Mouse (Mus musculus) heart, adult 2 months (tissue): ENCODE data around the gene Fcmr. TPM values are rescaled to one million over a fixed set of nuclear protein-coding genes. Genes with fewer than 3 reads are reported as not detected.
A peak's percentile ranks its signal among the peaks of the same experiment; 100 is the strongest.

Experiments
- DNase-seq, 2 experiments: peaks; one replicate each; pipeline ENCODE4 v3.0.0; 2021
- H3K27ac ChIP-seq: fragments of 200-600 bp; 2 replicates; pipeline ENCODE4 v1.8.1; 2022
- H3K27me3 ChIP-seq: fragments of 200-500 bp; 2 replicates; pipeline ENCODE4 v1.6.1; 2012; ENCODE audit warnings: mild to moderate bottlenecking, low read length, inconsistent platforms, mixed read lengths; ENCODE audit not compliant: control insufficient read depth, insufficient read depth
- H3K36me3 ChIP-seq: fragments of 200-500 bp; 2 replicates; pipeline ENCODE4 v1.6.1; 2012; ENCODE audit warnings: low read length, inconsistent platforms; ENCODE audit not compliant: control insufficient read depth, insufficient read depth
- H3K4me1 ChIP-seq: fragments of 200-500 bp; 2 replicates; pipeline ENCODE4 v1.6.1; 2011; ENCODE audit warnings: low read length; ENCODE audit not compliant: control insufficient read depth, insufficient read depth
- H3K4me3 ChIP-seq: fragments of 200-600 bp; 2 replicates; pipeline ENCODE4 v1.8.1; 2022
- H3K79me2 ChIP-seq: fragments of 200-500 bp; replicated peaks from 2 replicates; pipeline ENCODE4 v1.6.1; 2012; ENCODE audit warnings: mild to moderate bottlenecking, inconsistent platforms, low read length, moderate library complexity, mixed read lengths; ENCODE audit not compliant: control insufficient read depth, insufficient read depth
- H3K9ac ChIP-seq: fragments of 200-500 bp; 2 replicates; pipeline ENCODE4 v1.6.1; 2012; ENCODE audit warnings: low read depth, mild to moderate bottlenecking, control low read depth, inconsistent platforms, low read length, mixed read lengths
- CTCF ChIP-seq: fragments of 200-600 bp; IDR thresholded peaks from 2 replicates; pipeline ENCODE4 v1.8.1; 2022; ENCODE audit warnings: antibody characterized with exemption, mild to moderate bottlenecking, moderate library complexity
- EP300 ChIP-seq: fragments of 200-500 bp; IDR thresholded peaks from 2 replicates; pipeline ENCODE4 v1.6.1; 2011; ENCODE audit warnings: low read depth, low read length, control low read depth; ENCODE audit not compliant: insufficient read depth
- POLR2A ChIP-seq: fragments of 200-500 bp; IDR thresholded peaks from 2 replicates; pipeline ENCODE4 v1.6.1; 2011; ENCODE audit warnings: mild to moderate bottlenecking, low read depth, low read length, control low read depth; ENCODE audit not compliant: insufficient read depth
- WGBS: fragments of 180-500 bp; shearing (Covaris S2); methylation state at CpG from one replicate; pipeline ENCODE4 v1.1.7; 2018; 5-methylcytosine and 5-hydroxymethylcytosine counted together
- intact Hi-C: fragments of 180-260 bp; cut with DNase I; formaldehyde crosslinking; loops from one replicate; pipeline ENCODE4 v1.15.1; 2025
- polyA plus RNA-seq: library from polyadenylated mRNA; depleted of rRNA; stranded (reverse); fragments of >200 nt; gene quantifications from 2 replicates; pipeline ENCODE4 v1.2.3, GENCODE M21; 2012
- total RNA-seq, 2 experiments: library from RNA; stranded (reverse); gene quantifications; 2 replicates each; pipeline ENCODE4 v1.2.3; 2021

Gene Fcmr
- total and polyA plus RNA-seq, 3 experiments = 1.1 to 6.5 (median 1.5) TPM

GRCm38 (mm10) chr1:130876931-130877509, 11.6 kb downstream of the Fcmr start:
- no peaks in the 10 kb centered on the region for H3K36me3 ChIP-seq
- no peak overlapping the region for H3K4me3 ChIP-seq
- no peak overlapping the region for H3K9ac ChIP-seq
- DNase-seq = no peak
- intact Hi-C loops = loop anchor here (1.0 to 10.0 kb wide), 5 partner anchors 102 to 385 kb away; partner anchors contain the start of gene Eif2d
- WGBS = 21% methylated on average over 3 of the region's 3 CpGs
- H3K27me3 ChIP-seq = peaks cover 14% of the 10 kb centered on the region; the same call in 1 of the 2 replicates
- no peaks in the 10 kb centered on the region for H3K79me2 ChIP-seq
- peak; percentile 92 for TF ChIP-seq CTCF
- no peak for TF ChIP-seq EP300
- TF ChIP-seq POLR2A = no peak
- no peak overlapping the region for H3K27ac ChIP-seq
- no peaks in the 10 kb centered on the region for H3K4me1 ChIP-seq

GRCm38 (mm10) chr1:130877889-130878614, 12.6 kb downstream of the Fcmr start:
- TF ChIP-seq POLR2A = no peak
- no peak for TF ChIP-seq EP300
- no peak for TF ChIP-seq CTCF
- H3K9ac ChIP-seq = no peak overlapping the region
- no peaks in the 10 kb centered on the region for H3K79me2 ChIP-seq
- no peak overlapping the region for H3K27ac ChIP-seq
- H3K36me3 ChIP-seq = no peaks in the 10 kb centered on the region
- DNase-seq = no peak
- peaks cover 14% of the 10 kb centered on the region for H3K27me3 ChIP-seq
- intact Hi-C loops = loop anchor here (2.0 to 10.0 kb wide), 4 partner anchors 101 to 384 kb away; partner anchors contain the start of gene Eif2d
- no peak overlapping the region; the same call in 1 of the 2 replicates for H3K4me3 ChIP-seq
- WGBS = 3% methylated on average over 43 of the region's 43 CpGs
- no peaks in the 10 kb centered on the region for H3K4me1 ChIP-seq

GRCm38 (mm10) chr1:130879927-130880326, 14.5 kb downstream of the Fcmr start:
- peaks cover 14% of the 10 kb centered on the region for H3K27me3 ChIP-seq
- WGBS = 80% methylated on average over 7 of the region's 7 CpGs
- no peaks in the 10 kb centered on the region for H3K36me3 ChIP-seq
- no peak overlapping the region for H3K27ac ChIP-seq
- no peak for TF ChIP-seq POLR2A
- TF ChIP-seq CTCF = no peak
- no peak for TF ChIP-seq EP300
- no peak overlapping the region for H3K4me3 ChIP-seq
- intact Hi-C loops = loop anchor here (5.0 to 10.0 kb wide), 3 partner anchors 275 to 382 kb away; partner anchors contain the start of gene Eif2d
- no peaks in the 10 kb centered on the region for H3K4me1 ChIP-seq
- no peak overlapping the region for H3K9ac ChIP-seq
- H3K79me2 ChIP-seq = no peaks in the 10 kb centered on the region
- no peak for DNase-seq

GRCm38 (mm10) chr1:130883146-130883545, 17.7 kb downstream of the Fcmr start:
- no peak for TF ChIP-seq CTCF
- TF ChIP-seq EP300 = no peak
- TF ChIP-seq POLR2A = no peak
- Histone ChIP-seq H3K79me2 (no peaks in the 10 kb centered on the region), H3K27me3 (peaks cover 8% of the 10 kb centered on the region), H3K36me3 (no peaks in the 10 kb centered on the region), H3K27ac (no peak overlapping the region), H3K4me3 (no peak overlapping the region), H3K4me1 (no peaks in the 10 kb centered on the region), H3K9ac (no peak overlapping the region)
- 79% methylated on average over 4 of the region's 4 CpGs for WGBS
- DNase-seq = no peak
- intact Hi-C loops = no loop called here

GRCm38 (mm10) chr1:130887354-130887753, 21.9 kb downstream of the Fcmr start, which contains the start of gene Il24:
Il24 (minus strand) TSS chr1:130887454.
- no peak for DNase-seq

GRCm38 (mm10) chr1:130892446-130892845, 27.0 kb downstream of the Fcmr start:
- no peak overlapping the region for H3K27ac ChIP-seq
- WGBS = 32% methylated on average over 1 of the region's 1 CpGs
- H3K36me3 ChIP-seq = no peaks in the 10 kb centered on the region
- intact Hi-C loops = no loop called here
- no peak overlapping the region for H3K9ac ChIP-seq
- no peak for TF ChIP-seq EP300
- no peak for TF ChIP-seq POLR2A
- TF ChIP-seq CTCF = no peak
- H3K27me3 ChIP-seq = no peaks in the 10 kb centered on the region
- H3K4me1 ChIP-seq = no peaks in the 10 kb centered on the region
- H3K4me3 ChIP-seq = no peak overlapping the region
- no peak for DNase-seq
- no peaks in the 10 kb centered on the region for H3K79me2 ChIP-seq

More at GRCm38 (mm10) chr1:130887354-130887753, 21.9 kb downstream of the Fcmr start, which contains the start of gene Il24:
- TF ChIP-seq EP300 (no peak), POLR2A (no peak)
- Histone ChIP-seq H3K79me2 (no peaks in the 10 kb centered on the region), H3K27me3 (no peaks in the 10 kb centered on the region; the same call in 1 of the 2 replicates), H3K4me3 (no peak within 1 kb of the TSS), H3K9ac (no peak within 1 kb of the TSS), H3K4me1 (no peaks in the 10 kb centered on the region), H3K36me3 (no peaks in the 10 kb centered on the region), H3K27ac (no peak within 1 kb of the TSS)
- intact Hi-C loops = no loop called here
